Mouse (Mus musculus): ENCODE data around the gene Laptm4a. TPM values are rescaled to one million over a fixed set of nuclear protein-coding genes. Genes with fewer than 3 reads are reported as not detected.
"Not testable (repeated sequence)": the region's sequence is repeated elsewhere in the genome, so short reads cannot be mapped to it uniquely, and the experiment has no call there.

Laptm4a gene
- total RNA-seq, 2 experiments from 2014 or later: 215 to 227 TPM

GRCm38 (mm10) chr12:8902479-8902878 lies 19.0 kb upstream of the Laptm4a start:
- DNase-seq (ENCODE audit: low spot score in 2 of 2): no peak

GRCm38 (mm10) chr12:8912860-8913685 lies 8.4 kb upstream of the Laptm4a start:
- DNase-seq (ENCODE audit: low spot score in 2 of 2): no peak

- DNase-seq (ENCODE audit: low spot score in 2 of 2): no peak
Measured at GRCm38 (mm10) chr12:8913701-8914340, 7.6 kb upstream of the Laptm4a start.

GRCm38 (mm10) chr12:8916378-8916777 lies 5.1 kb upstream of the Laptm4a start:
- DNase-seq (ENCODE audit: low spot score in 2 of 2): no peak

GRCm38 (mm10) chr12:8919231-8919630 lies 2.2 kb upstream of the Laptm4a start:
- no peak for DNase-seq (ENCODE audit: low spot score in 2 of 2)

GRCm38 (mm10) chr12:8920996-8921393 lies 469 bp upstream of the Laptm4a start:
- no peak for DNase-seq (ENCODE audit: low spot score in 2 of 2)

GRCm38 (mm10) chr12:8922369-8923124 lies 1.1 kb downstream of the Laptm4a start:
- DNase-seq (ENCODE audit: low spot score in 2 of 2): peak; percentile 21 to 64

GRCm38 (mm10) chr12:8923125-8923410 lies 1.6 kb downstream of the Laptm4a start:
- peak in 1 of 2 experiments; percentile 54 for DNase-seq (ENCODE audit: low spot score in 2 of 2)

GRCm38 (mm10) chr12:8923603-8924002 lies 2.1 kb downstream of the Laptm4a start:
- no peak for DNase-seq (ENCODE audit: low spot score in 2 of 2)

- no peak for DNase-seq (ENCODE audit: low spot score in 2 of 2)
Measured at GRCm38 (mm10) chr12:8927652-8928051, 6.2 kb downstream of the Laptm4a start.

GRCm38 (mm10) chr12:8928766-8929165 lies 7.3 kb downstream of the Laptm4a start:
- DNase-seq (ENCODE audit: low spot score in 2 of 2): no peak

GRCm38 (mm10) chr12:8931083-8931482 lies 9.6 kb downstream of the Laptm4a start:
- no peak for DNase-seq (ENCODE audit: low spot score in 2 of 2)

GRCm38 (mm10) chr12:8935349-8935748 lies 13.9 kb downstream of the Laptm4a start:
- DNase-seq (ENCODE audit: low spot score in 2 of 2): no peak

- DNase-seq (ENCODE audit: low spot score in 2 of 2): not testable (repeated sequence)
Measured at GRCm38 (mm10) chr12:8936210-8936609, 14.7 kb downstream of the Laptm4a start.

GRCm38 (mm10) chr12:8939490-8939889 lies 18.0 kb downstream of the Laptm4a start:
- no peak for DNase-seq (ENCODE audit: low spot score in 2 of 2)

- no peak for DNase-seq (ENCODE audit: low spot score in 2 of 2)
Measured at GRCm38 (mm10) chr12:8940011-8941005, 18.8 kb downstream of the Laptm4a start.

GRCm38 (mm10) chr12:8941131-8941615 lies 19.7 kb downstream of the Laptm4a start:
- no peak for DNase-seq (ENCODE audit: low spot score in 2 of 2)

- no peak for DNase-seq (ENCODE audit: low spot score in 2 of 2)
Measured at GRCm38 (mm10) chr12:8941699-8942392, 20.4 kb downstream of the Laptm4a start.

- DNase-seq (ENCODE audit: low spot score in 2 of 2): no peak
Measured at GRCm38 (mm10) chr12:8947163-8947562, 25.7 kb downstream of the Laptm4a start.

Measured in layer of hippocampus, adult 18-20 months (tissue).